Mouse (Mus musculus): ENCODE results near the gene Dhx9. TPM values are rescaled to one million over a fixed set of nuclear protein-coding genes. Genes with fewer than 3 reads are reported as not detected.

Gene Dhx9
- total and polyA plus RNA-seq, 3 experiments, result 82.0 to 262 (median 170) TPM

GRCm38 (mm10) chr1:153485201-153485796 is 2.2 kb downstream of the Dhx9 start:
- Histone ChIP-seq H3K79me2 (ENCODE audit: control insufficient read depth, insufficient read depth, low read length, poor library complexity) (peaks cover 54% of the 10 kb centered on the region), H3K36me3 (ENCODE audit: control insufficient read depth in 1 of 2, insufficient read depth in 2 of 2, low read length in 2 of 2) (peaks cover 32 to 39% of the 10 kb centered on the region in 2 experiments), H3K4me1 (ENCODE audit: control insufficient read depth in 1 of 2, insufficient read depth in 2 of 2, low read length in 2 of 2) (peaks cover 8 to 12% of the 10 kb centered on the region in 2 experiments), H3K4me3 (ENCODE audit: control insufficient read depth in 1 of 2, insufficient read depth in 1 of 2, low read depth in 2 of 2, low read length in 2 of 2) (peak overlapping the region; percentile 60 to 70), H3K27me3 (ENCODE audit: control insufficient read depth in 1 of 2, insufficient read depth in 2 of 2, low read length in 2 of 2) (no peaks in the 10 kb centered on the region), H3K9ac (ENCODE audit: control insufficient read depth, low read depth, low read length, poor library complexity, severe bottlenecking) (peak overlapping the region; percentile 98), H3K9me3 (replicated peaks; ENCODE audit: insufficient read depth, low read length) (no peaks in the 10 kb centered on the region), H3K27ac (ENCODE audit: control insufficient read depth, low read depth, low read length) (peak overlapping the region; percentile 18; the same call in 1 of the 2 replicates)
- no peak for DNase-seq (ENCODE audit: low read depth, low spot score)
- TF ChIP-seq POLR2AphosphoS2 (IDR thresholded peaks at IDR 0.05; ENCODE audit: low read length) (0 out of 2 replicates have a peak, but pooled peaks have one; percentile 25), CHD1 (IDR thresholded peaks at IDR 0.05; ENCODE audit: low read depth, low read length) (0 out of 2 replicates have a peak, but pooled peaks have one; percentile 18), MAX (IDR thresholded peaks at IDR 0.05; ENCODE audit: low read length) (no peak), ZNF384 (IDR thresholded peaks at IDR 0.05; ENCODE audit: low read depth, low read length) (no peak), NRF1 (IDR thresholded peaks at IDR 0.05; ENCODE audit: insufficient read depth, low read depth, low read length, poor library complexity, severe bottlenecking) (no peak)

- H3K4me3 ChIP-seq (ENCODE audit: control insufficient read depth in 1 of 2, insufficient read depth in 1 of 2, low read depth in 2 of 2, low read length in 2 of 2), result no peak overlapping the region
- no peak for TF ChIP-seq NELFE (IDR thresholded peaks at IDR 0.05; ENCODE audit: low read depth, low read length)
- no peak for TF ChIP-seq BHLHE40 (IDR thresholded peaks at IDR 0.05; ENCODE audit: borderline replicate concordance, low read depth, low read length)
- TF ChIP-seq ETS1 (IDR thresholded peaks at IDR 0.05; ENCODE audit: low read depth, low read length), result no peak
- TF ChIP-seq MAFK (IDR thresholded peaks at IDR 0.05; ENCODE audit: borderline replicate concordance, low read depth, low read length), result no peak
- no peak for TF ChIP-seq TCF12 (IDR thresholded peaks at IDR 0.05; ENCODE audit: low read depth, low read length)
- no peak for TF ChIP-seq RAD21 (IDR thresholded peaks at IDR 0.05; ENCODE audit: low read depth, low read length)
- no peak for TF ChIP-seq UBTF (IDR thresholded peaks at IDR 0.05; ENCODE audit: borderline replicate concordance, insufficient read depth, low read depth, low read length)
- TF ChIP-seq GATA1 (IDR thresholded peaks at IDR 0.05; ENCODE audit: low read depth, low read length), result no peak
- TF ChIP-seq MYB (IDR thresholded peaks at IDR 0.05; ENCODE audit: low read depth, low read length), result no peak
- TF ChIP-seq MYC (IDR thresholded peaks at IDR 0.05; ENCODE audit: low read depth, low read length), result no peak
- no peak for TF ChIP-seq CHD1 (IDR thresholded peaks at IDR 0.05; ENCODE audit: low read depth, low read length)
- TF ChIP-seq USF2 (IDR thresholded peaks at IDR 0.05; ENCODE audit: borderline replicate concordance in 1 of 2, insufficient read depth in 1 of 2, low read depth in 1 of 2, low read length in 2 of 2), result no peak
- TF ChIP-seq ELF1 (IDR thresholded peaks at IDR 0.05; ENCODE audit: low read depth, low read length), result no peak
- TF ChIP-seq MXI1 (IDR thresholded peaks at IDR 0.05; ENCODE audit: low read depth, low read length), result no peak
- no peak for TF ChIP-seq CHD2 (IDR thresholded peaks at IDR 0.05; ENCODE audit: low read length)
- no peak for TF ChIP-seq SMC3 (IDR thresholded peaks at IDR 0.05; ENCODE audit: low read depth, low read length)
- no peak for TF ChIP-seq ZKSCAN1 (IDR thresholded peaks at IDR 0.05; ENCODE audit: low read depth, low read length)
- peaks cover 8 to 12% of the 10 kb centered on the region in 2 experiments for H3K4me1 ChIP-seq (ENCODE audit: control insufficient read depth in 1 of 2, insufficient read depth in 2 of 2, low read length in 2 of 2)
- no peaks in the 10 kb centered on the region for H3K27me3 ChIP-seq (ENCODE audit: control insufficient read depth in 1 of 2, insufficient read depth in 2 of 2, low read length in 2 of 2)
- no peak overlapping the region for H3K9ac ChIP-seq (ENCODE audit: control insufficient read depth, low read depth, low read length, poor library complexity, severe bottlenecking)
- DNase-seq (ENCODE audit: low read depth, low spot score), result peak; percentile 49
- H3K36me3 ChIP-seq (ENCODE audit: control insufficient read depth in 1 of 2, insufficient read depth in 2 of 2, low read length in 2 of 2), result peaks cover 60 to 71% of the 10 kb centered on the region in 2 experiments
- no peaks in the 10 kb centered on the region for H3K9me3 ChIP-seq (replicated peaks; ENCODE audit: insufficient read depth, low read length)
- no peak overlapping the region for H3K27ac ChIP-seq (ENCODE audit: control insufficient read depth, low read depth, low read length)
- H3K79me2 ChIP-seq (ENCODE audit: control insufficient read depth, insufficient read depth, low read length, poor library complexity), result peaks cover 58% of the 10 kb centered on the region
Observed at GRCm38 (mm10) chr1:153481025-153481412, 6.4 kb downstream of the Dhx9 start.
